Mouse (Mus musculus): ENCODE results near the gene Acsl5. TPM values are rescaled to one million over a fixed set of nuclear protein-coding genes. Genes with fewer than 3 reads are reported as not detected.

The Acsl5 gene
- polyA plus RNA-seq, 1 experiment from 2014 or later, result 20.9 TPM

- H3K9me3 ChIP-seq (ENCODE audit: control insufficient read depth, low read length), result no peaks in the 10 kb centered on the region
- 0 out of 2 replicates have a peak, but pooled peaks cover 1% of the 10 kb centered on the region for H3K4me1 ChIP-seq (replicated peaks; ENCODE audit: control insufficient read depth, insufficient read depth, low read length)
- H3K9ac ChIP-seq (ENCODE audit: low read length), result no peak overlapping the region
- DNase-seq (ENCODE audit: low spot score), result no peak
- no peak for ATAC-seq (replicated peaks; ENCODE audit: low FRiP score)
- H3K27me3 ChIP-seq (ENCODE audit: control insufficient read depth, insufficient read depth, low read length), result no peaks in the 10 kb centered on the region
- no peaks in the 10 kb centered on the region for H3K36me3 ChIP-seq (ENCODE audit: control insufficient read depth, insufficient read depth, low read length)
- no peak overlapping the region for H3K27ac ChIP-seq (ENCODE audit: low read depth, low read length)
- no peak overlapping the region for H3K4me2 ChIP-seq (ENCODE audit: low read depth, low read length, severe bottlenecking)
- 79% methylated on average over 3 of the region's 3 CpGs for WGBS
- H3K4me3 ChIP-seq (ENCODE audit: low read depth, low read length), result no peak overlapping the region
Observed at GRCm38 (mm10) chr19:55265269-55265668, 13.5 kb downstream of the Acsl5 start.

DNA sequence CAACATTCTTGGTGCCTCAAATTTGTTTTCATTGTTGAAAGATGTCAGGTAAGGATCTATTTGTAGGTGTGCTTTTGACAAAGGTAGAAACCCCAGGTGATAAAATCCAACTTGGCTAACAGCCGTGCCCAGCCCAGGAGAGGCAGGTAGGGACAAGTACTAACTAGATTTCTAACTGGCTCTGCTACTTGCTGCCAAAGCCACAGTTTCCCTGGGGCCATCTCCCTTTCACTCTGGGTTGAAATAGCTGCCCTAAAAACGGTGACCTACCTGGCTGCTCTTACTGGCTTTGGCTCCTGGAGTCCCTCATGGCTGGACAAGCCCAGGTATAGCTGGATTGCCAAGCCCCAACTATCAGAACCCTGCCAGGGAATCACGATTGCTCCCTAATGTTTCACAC is 15.0 kb downstream of the Acsl5 start:
- no peak for DNase-seq (ENCODE audit: low spot score)
- no peaks in the 10 kb centered on the region for H3K9me3 ChIP-seq (ENCODE audit: control insufficient read depth, low read length)
- H3K27ac ChIP-seq (ENCODE audit: low read depth, low read length), result no peak overlapping the region
- H3K36me3 ChIP-seq (ENCODE audit: control insufficient read depth, insufficient read depth, low read length), result no peaks in the 10 kb centered on the region
- H3K9ac ChIP-seq (ENCODE audit: low read length), result no peak overlapping the region
- peaks cover 4% of the 10 kb centered on the region; the same call in 1 of the 2 replicates for H3K4me1 ChIP-seq (replicated peaks; ENCODE audit: control insufficient read depth, insufficient read depth, low read length)
- H3K4me3 ChIP-seq (ENCODE audit: low read depth, low read length), result no peak overlapping the region
- H3K27me3 ChIP-seq (ENCODE audit: control insufficient read depth, insufficient read depth, low read length), result no peaks in the 10 kb centered on the region
- no peak for ATAC-seq (replicated peaks; ENCODE audit: low FRiP score)
- H3K4me2 ChIP-seq (ENCODE audit: low read depth, low read length, severe bottlenecking), result no peak overlapping the region
- 93% methylated on average over 3 of the region's 3 CpGs for WGBS

GRCm38 (mm10) chr19:55268150-55268549 is 16.4 kb downstream of the Acsl5 start:
- H3K4me2 ChIP-seq (ENCODE audit: low read depth, low read length, severe bottlenecking), result no peak overlapping the region
- no peak overlapping the region for H3K9ac ChIP-seq (ENCODE audit: low read length)
- no peak overlapping the region for H3K27ac ChIP-seq (ENCODE audit: low read depth, low read length)
- no peaks in the 10 kb centered on the region for H3K36me3 ChIP-seq (ENCODE audit: control insufficient read depth, insufficient read depth, low read length)
- H3K9me3 ChIP-seq (ENCODE audit: control insufficient read depth, low read length), result no peaks in the 10 kb centered on the region
- ATAC-seq (replicated peaks; ENCODE audit: low FRiP score), result no peak
- 79% methylated on average over 3 of the region's 3 CpGs for WGBS
- no peaks in the 10 kb centered on the region for H3K27me3 ChIP-seq (ENCODE audit: control insufficient read depth, insufficient read depth, low read length)
- peaks cover 2% of the 10 kb centered on the region; the same call in 1 of the 2 replicates for H3K4me1 ChIP-seq (replicated peaks; ENCODE audit: control insufficient read depth, insufficient read depth, low read length)
- H3K4me3 ChIP-seq (ENCODE audit: low read depth, low read length), result no peak overlapping the region
- DNase-seq (ENCODE audit: low spot score), result no peak

- Histone ChIP-seq H3K27ac (ENCODE audit: low read depth, low read length) (no peak overlapping the region), H3K4me2 (ENCODE audit: low read depth, low read length, severe bottlenecking) (no peak overlapping the region), H3K4me3 (ENCODE audit: low read depth, low read length) (no peak overlapping the region), H3K9me3 (ENCODE audit: control insufficient read depth, low read length) (no peaks in the 10 kb centered on the region), H3K36me3 (ENCODE audit: control insufficient read depth, insufficient read depth, low read length) (no peaks in the 10 kb centered on the region), H3K9ac (ENCODE audit: low read length) (no peak overlapping the region), H3K4me1 (replicated peaks; ENCODE audit: control insufficient read depth, insufficient read depth, low read length) (peaks cover 2% of the 10 kb centered on the region; the same call in 1 of the 2 replicates), H3K27me3 (ENCODE audit: control insufficient read depth, insufficient read depth, low read length) (no peaks in the 10 kb centered on the region)
- DNase-seq (ENCODE audit: low spot score), result no peak
- ATAC-seq (replicated peaks; ENCODE audit: low FRiP score), result no peak
- WGBS, result 85% methylated on average over 5 of the region's 5 CpGs
Observed at GRCm38 (mm10) chr19:55269051-55269450, 17.3 kb downstream of the Acsl5 start.

GRCm38 (mm10) chr19:55271448-55271847 is 19.7 kb downstream of the Acsl5 start:
- Histone ChIP-seq H3K9me3 (ENCODE audit: control insufficient read depth, low read length) (no peaks in the 10 kb centered on the region), H3K4me2 (ENCODE audit: low read depth, low read length, severe bottlenecking) (no peak overlapping the region), H3K27ac (ENCODE audit: low read depth, low read length) (no peak overlapping the region), H3K27me3 (ENCODE audit: control insufficient read depth, insufficient read depth, low read length) (no peaks in the 10 kb centered on the region), H3K4me3 (ENCODE audit: low read depth, low read length) (no peak overlapping the region), H3K4me1 (replicated peaks; ENCODE audit: control insufficient read depth, insufficient read depth, low read length) (peaks cover 2% of the 10 kb centered on the region; the same call in 1 of the 2 replicates), H3K9ac (ENCODE audit: low read length) (no peak overlapping the region), H3K36me3 (ENCODE audit: control insufficient read depth, insufficient read depth, low read length) (no peaks in the 10 kb centered on the region)
- WGBS, result 25% methylated on average over 3 of the region's 3 CpGs
- no peak for DNase-seq (ENCODE audit: low spot score)
- no peak for ATAC-seq (replicated peaks; ENCODE audit: low FRiP score)

DNA sequence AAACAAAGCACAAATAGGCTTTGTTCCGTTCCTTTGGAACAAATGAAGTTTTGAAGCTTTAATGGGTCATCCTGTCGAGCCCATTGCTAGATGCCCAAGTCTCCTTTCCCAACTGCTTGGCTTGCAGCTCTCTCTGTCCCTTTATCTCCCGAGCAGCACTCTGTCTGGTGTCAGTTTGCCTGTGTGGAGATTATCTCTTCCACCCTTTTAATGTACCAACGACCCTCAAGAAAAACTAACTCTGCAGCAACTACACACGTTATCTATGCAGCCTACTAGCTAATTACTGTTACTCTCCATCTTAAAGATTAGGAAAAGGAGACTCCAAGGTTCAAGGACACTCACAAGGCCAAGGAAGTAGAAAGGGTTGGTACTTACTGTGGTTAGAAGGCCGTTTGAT is 21.6 kb downstream of the Acsl5 start:
- 84% methylated on average over 6 of the region's 6 CpGs for WGBS
- DNase-seq (ENCODE audit: low spot score), result no peak

DNA sequence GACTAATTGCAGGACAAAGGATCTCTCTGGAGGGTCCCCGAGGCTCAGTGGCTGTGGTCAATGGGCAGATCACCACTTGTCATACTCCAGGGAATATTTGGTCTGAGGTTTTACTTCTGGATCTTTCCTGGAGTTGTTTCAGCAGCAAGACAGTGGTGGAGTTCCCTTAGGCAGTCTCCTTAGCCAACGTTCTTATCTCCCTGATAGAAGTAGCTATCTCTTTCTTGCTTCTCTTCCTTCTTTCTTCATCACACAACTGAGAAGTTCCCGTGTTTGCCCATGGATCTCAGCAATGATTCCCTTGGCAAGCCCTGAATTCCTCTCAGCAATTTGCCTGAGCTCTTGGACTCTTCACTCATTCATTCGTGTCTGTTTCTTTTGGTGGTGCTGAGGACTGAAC is 24.4 kb downstream of the Acsl5 start:
- H3K9ac ChIP-seq (ENCODE audit: low read length), result no peak overlapping the region
- H3K27me3 ChIP-seq (ENCODE audit: control insufficient read depth, insufficient read depth, low read length), result no peaks in the 10 kb centered on the region
- H3K4me2 ChIP-seq (ENCODE audit: low read depth, low read length, severe bottlenecking), result no peak overlapping the region
- no peak for ATAC-seq (replicated peaks; ENCODE audit: low FRiP score)
- WGBS, result 85% methylated on average over 4 of the region's 4 CpGs
- H3K9me3 ChIP-seq (ENCODE audit: control insufficient read depth, low read length), result no peaks in the 10 kb centered on the region
- peaks cover 2% of the 10 kb centered on the region; the same call in 1 of the 2 replicates for H3K4me1 ChIP-seq (replicated peaks; ENCODE audit: control insufficient read depth, insufficient read depth, low read length)
- no peaks in the 10 kb centered on the region for H3K36me3 ChIP-seq (ENCODE audit: control insufficient read depth, insufficient read depth, low read length)
- no peak for DNase-seq (ENCODE audit: low spot score)
- H3K4me3 ChIP-seq (ENCODE audit: low read depth, low read length), result no peak overlapping the region
- H3K27ac ChIP-seq (ENCODE audit: low read depth, low read length), result no peak overlapping the region

More for the DNA sequence above, 21.6 kb downstream of the Acsl5 start:
- Histone ChIP-seq H3K27ac (ENCODE audit: low read depth, low read length) (no peak overlapping the region), H3K4me2 (ENCODE audit: low read depth, low read length, severe bottlenecking) (no peak overlapping the region), H3K4me3 (ENCODE audit: low read depth, low read length) (no peak overlapping the region), H3K9ac (ENCODE audit: low read length) (no peak overlapping the region), H3K27me3 (ENCODE audit: control insufficient read depth, insufficient read depth, low read length) (no peaks in the 10 kb centered on the region), H3K9me3 (ENCODE audit: control insufficient read depth, low read length) (no peaks in the 10 kb centered on the region), H3K36me3 (ENCODE audit: control insufficient read depth, insufficient read depth, low read length) (no peaks in the 10 kb centered on the region), H3K4me1 (replicated peaks; ENCODE audit: control insufficient read depth, insufficient read depth, low read length) (peaks cover 2% of the 10 kb centered on the region; the same call in 1 of the 2 replicates)
- no peak for ATAC-seq (replicated peaks; ENCODE audit: low FRiP score)

GRCm38 (mm10) chr19:55276770-55277169 is 25.0 kb downstream of the Acsl5 start:
- ATAC-seq (replicated peaks; ENCODE audit: low FRiP score) (no peak), DNase-seq (ENCODE audit: low spot score) (no peak)
- H3K9me3 ChIP-seq (ENCODE audit: control insufficient read depth, low read length), result no peaks in the 10 kb centered on the region
- 89% methylated on average over 3 of the region's 3 CpGs for WGBS
- H3K4me3 ChIP-seq (ENCODE audit: low read depth, low read length), result no peak overlapping the region
- no peak overlapping the region for H3K4me2 ChIP-seq (ENCODE audit: low read depth, low read length, severe bottlenecking)
- H3K9ac ChIP-seq (ENCODE audit: low read length), result no peak overlapping the region
- H3K4me1 ChIP-seq (replicated peaks; ENCODE audit: control insufficient read depth, insufficient read depth, low read length), result no peaks in the 10 kb centered on the region
- H3K27me3 ChIP-seq (ENCODE audit: control insufficient read depth, insufficient read depth, low read length), result no peaks in the 10 kb centered on the region
- H3K36me3 ChIP-seq (ENCODE audit: control insufficient read depth, insufficient read depth, low read length), result no peaks in the 10 kb centered on the region
- no peak overlapping the region for H3K27ac ChIP-seq (ENCODE audit: low read depth, low read length)

- no peak for ATAC-seq (replicated peaks; ENCODE audit: low FRiP score)
- WGBS, result 90% methylated on average over 4 of the region's 4 CpGs
Observed at GRCm38 (mm10) chr19:55284093-55284492, 32.4 kb downstream of the Acsl5 start.

More at GRCm38 (mm10) chr19:55284093-55284492, 32.4 kb downstream of the Acsl5 start:
- Histone ChIP-seq H3K27me3 (ENCODE audit: control insufficient read depth, insufficient read depth, low read length) (no peaks in the 10 kb centered on the region), H3K4me3 (ENCODE audit: low read depth, low read length) (no peak overlapping the region), H3K4me1 (replicated peaks; ENCODE audit: control insufficient read depth, insufficient read depth, low read length) (no peaks in the 10 kb centered on the region), H3K9ac (ENCODE audit: low read length) (no peak overlapping the region), H3K9me3 (ENCODE audit: control insufficient read depth, low read length) (no peaks in the 10 kb centered on the region), H3K27ac (ENCODE audit: low read depth, low read length) (no peak overlapping the region), H3K4me2 (ENCODE audit: low read depth, low read length, severe bottlenecking) (no peak overlapping the region), H3K36me3 (ENCODE audit: control insufficient read depth, insufficient read depth, low read length) (no peaks in the 10 kb centered on the region; the same call in 1 of the 2 replicates)
- no peak for DNase-seq (ENCODE audit: low spot score)

Data from forebrain, embryonic 11.5 days (tissue).